Comparison of ENCODE assay signal across 10 mouse cellular contexts in the genomic region with DNA sequence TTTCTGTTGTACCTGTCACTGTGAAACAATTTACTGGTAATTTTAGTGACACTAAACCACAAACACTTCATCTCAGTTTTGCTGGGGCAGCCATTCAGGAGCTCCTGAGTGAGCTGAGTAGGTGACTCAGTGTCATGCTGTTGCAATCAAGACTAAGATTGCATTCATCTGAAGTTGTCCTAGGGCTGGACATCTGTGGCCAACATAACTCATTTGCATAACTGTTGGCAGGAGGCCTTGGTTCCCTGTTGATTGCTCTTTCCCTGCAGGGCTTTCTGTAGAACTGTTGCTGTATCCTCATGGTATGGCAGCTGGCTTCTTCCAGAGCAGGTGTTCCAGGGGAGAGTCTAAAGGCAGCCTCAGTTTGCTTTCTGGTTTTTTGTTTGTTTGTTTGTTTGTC. TPM values are rescaled to one million over a fixed set of nuclear protein-coding genes. Genes with fewer than 3 reads are reported as not detected.
DNase-seq lines count a peak whose midpoint lies in the region; ATAC-seq lines count a peak whose summit lies in the region.
"Had no signal": no experiment of that assay in that cellular context is flagged by ENCODE, and none has a peak within 500 bp of the region (broad histone marks: within the 10 kb centered on the region; RNA-seq: fewer than 3 reads in every experiment).

No protein-coding gene starts in this region.

- H3K9ac ChIP-seq in forebrain, embryonic 16.5 days (replicated peaks; ENCODE audit: low read depth, low read length) = no peak overlapping the region
- H3K9ac ChIP-seq: hindbrain, embryonic 14.5 days had no signal

- H3K4me3 ChIP-seq in forebrain, embryonic 16.5 days (replicated peaks; ENCODE audit: low read length) = no peak overlapping the region
- H3K4me3 ChIP-seq: gastrocnemius, adult 2 months had no signal

- H3K36me3 ChIP-seq in forebrain, embryonic 16.5 days (ENCODE audit: control insufficient read depth, insufficient read depth) = no peaks in the 10 kb centered on the region

- intact Hi-C loops in left cerebral cortex, postnatal 10 days (cut with DNase I) = loop anchor here (10.0 kb wide), 1 partner anchor 449 kb away; no protein-coding TSS in a partner anchor

- H3K27ac ChIP-seq in forebrain, embryonic 16.5 days (ENCODE audit: low read length) = no peak overlapping the region
- H3K27ac ChIP-seq: gastrocnemius, adult 2 months; hindbrain, embryonic 14.5 days had no signal

- peak; percentile 12 for DNase-seq in kidney, postnatal 14 days
- DNase-seq in kidney, postnatal 4 days = no peak
- DNase-seq in NIH3T3 (ENCODE audit: low read depth) = peak; percentile 87
- peak; percentile 96 for DNase-seq in gonadal fat pad, adult 2 months (ENCODE audit: low read depth)
- no peak for DNase-seq in right cerebral cortex, postnatal 4 days
- no peak for DNase-seq in left cerebral cortex, postnatal 10 days (ENCODE audit: extremely low spot score in 1 of 2, low spot score in 2 of 2)
- DNase-seq: gastrocnemius, adult 2 months had no signal

- no peak overlapping the region for H3K4me2 ChIP-seq in forebrain, embryonic 16.5 days (ENCODE audit: low read length)
- H3K4me2 ChIP-seq: hindbrain, embryonic 14.5 days had no signal

- ATAC-seq in monocyte, adult 5-6 weeks (replicated peaks; ENCODE audit: insufficient number of reproducible peaks, low FRiP score, low TSS enrichment, poor library complexity, severe bottlenecking) = peak; percentile 29; the same call in 1 of the 2 replicates
- no peak for ATAC-seq in forebrain, embryonic 16.5 days

- no peaks in the 10 kb centered on the region for H3K27me3 ChIP-seq in forebrain, embryonic 16.5 days (replicated peaks; ENCODE audit: control insufficient read depth, insufficient read depth, low read length)

- no peaks in the 10 kb centered on the region for H3K9me3 ChIP-seq in forebrain, embryonic 16.5 days (ENCODE audit: control insufficient read depth, low read length)

- H3K4me1 ChIP-seq in forebrain, embryonic 16.5 days (replicated peaks; ENCODE audit: control insufficient read depth, insufficient read depth, low read length) = no peaks in the 10 kb centered on the region

RNA-seq across cellular contexts. Expression of a gene that starts 4.1 kb away (rescaled TPM):
- 29.3 and 35.1 TPM in 2 replicates for polyA plus RNA-seq in gonadal fat pad, adult 2 months (2012; rRNA removed)
- 158 to 185 TPM (median 171 TPM) in 3 replicates for total RNA-seq in monocyte, adult 5-6 weeks (2017)
- total RNA-seq in left cerebral cortex, postnatal 10 days (2021) = 100 to 1,000 TPM; 109 to 111 TPM
- polyA plus RNA-seq in forebrain, embryonic 16.5 days (2015; fragmentation: Nextera tagmentation; extraction: Ambion mirVana) = 163 and 178 TPM in 2 replicates

RNA-seq across cellular contexts. Expression of a gene that starts 6.9 kb away (rescaled TPM):
- polyA plus RNA-seq in gonadal fat pad, adult 2 months (2012; rRNA removed) = 10.1 and 10.8 TPM in 2 replicates
- 23.6 to 39.2 TPM (median 28.2 TPM) in 3 replicates for total RNA-seq in monocyte, adult 5-6 weeks (2017)
- 10 to 100 TPM; 25.6 to 29.0 TPM for total RNA-seq in left cerebral cortex, postnatal 10 days (2021)
- 19.3 and 21.1 TPM in 2 replicates for polyA plus RNA-seq in forebrain, embryonic 16.5 days (2015; fragmentation: Nextera tagmentation; extraction: Ambion mirVana)

RNA-seq across cellular contexts. Expression of a gene that starts 25.4 kb away (rescaled TPM):
- polyA plus RNA-seq in gonadal fat pad, adult 2 months (2012; rRNA removed) = 2.7 and 4.4 TPM in 2 replicates
- 20.1 to 36.2 TPM (median 31.5 TPM) in 3 replicates for total RNA-seq in monocyte, adult 5-6 weeks (2017)
- 10 to 100 TPM; 15.2 to 22.0 TPM for total RNA-seq in left cerebral cortex, postnatal 10 days (2021)
- 59.2 and 64.2 TPM in 2 replicates for polyA plus RNA-seq in forebrain, embryonic 16.5 days (2015; fragmentation: Nextera tagmentation; extraction: Ambion mirVana)

Comparison
In these comparisons a context has a peak if more than half of its experiments do, and no peak if none do; other contexts are left out.
1. DNase-seq: peak in kidney, postnatal 14 days (single experiment), NIH3T3 (single experiment) and gonadal fat pad, adult 2 months (single experiment); none in kidney, postnatal 4 days (0 of 2), right cerebral cortex, postnatal 4 days (single experiment) and left cerebral cortex, postnatal 10 days (0 of 2).